8 mouse cellular contexts compared by ENCODE assay signal in genomic region chr10:82763840-82764631, GRCm38 (mm10). TPM values are rescaled to one million over a fixed set of nuclear protein-coding genes. Genes with fewer than 3 reads are reported as not detected.
DNase-seq lines count a peak whose midpoint lies in the region; ATAC-seq lines count a peak whose summit lies in the region.

Gene Nfyb (minus strand): TSS chr10:82764144.

- peak; percentile 97 to 99 for DNase-seq in adrenal gland, adult (ENCODE audit: inconsistent age in 2 of 2, low spot score in 1 of 2)
- peak; percentile 97 for DNase-seq in embryo, embryonic 10.5 days (ENCODE audit: low spot score)
- peak; percentile 97 for DNase-seq in gastrocnemius, postnatal 14 days
- peak; percentile 97 to 99 for DNase-seq in left cerebral cortex, postnatal 10 days (ENCODE audit: extremely low spot score in 1 of 2, low spot score in 2 of 2)
- DNase-seq in right cerebral cortex, postnatal 25 days = peak; percentile 97
- DNase-seq in urinary bladder, postnatal 4 days (ENCODE audit: low spot score in 2 of 2) = peak; percentile 96 to 97

- ATAC-seq in inflammation-experienced regulatory T-cells, adult 6 months = peak; percentile 96
- ATAC-seq in megakaryocyte-erythroid progenitor cell, adult 5-6 weeks (replicated peaks; ENCODE audit: low FRiP score, low TSS enrichment, poor library complexity, severe bottlenecking) = peak; percentile 93

- intact Hi-C loops in gastrocnemius, postnatal 14 days (cut with DNase I; ENCODE audit: low total_unique reads) = no loop called here
- intact Hi-C loops in left cerebral cortex, postnatal 10 days (cut with DNase I) = no loop called here

RNA-seq across cellular contexts. Expression of gene Nfyb, which starts in this region (rescaled TPM):
- 10 to 100 TPM; 24.0 to 30.3 TPM for total RNA-seq in gastrocnemius, postnatal 14 days (2021)
- 100 to 1,000 TPM in 1 of 3 experiments, 10 to 100 TPM in 2; 73.0 to 117 (median 87.5) TPM for polyA plus RNA-seq in inflammation-experienced regulatory T-cells, adult 6 months (2017; shearing (Covaris generic))
- 10 to 100 TPM; 58.9 to 62.9 TPM for total RNA-seq in left cerebral cortex, postnatal 10 days (2021)
- total RNA-seq in megakaryocyte-erythroid progenitor cell, adult 5-6 weeks (2014; fragmentation: Nextera tagmentation) = 41.2 and 50.7 TPM in 2 replicates
- 84.3 and 108 TPM in 2 replicates for total RNA-seq in megakaryocyte-erythroid progenitor cell, adult 5-6 weeks (2017)

Comparison
In these comparisons a context has a peak if more than half of its experiments do, and no peak if none do; other contexts are left out.
1. Peak in every context shown above with its lines: DNase-seq and ATAC-seq.